Comparison of ENCODE assay signal across 8 mouse cellular contexts in genomic region chr3:86787423-86788123, GRCm38 (mm10).
A peak's percentile ranks its signal among the peaks of the same experiment; 100 is the strongest.
DNase-seq lines count a peak whose midpoint lies in the region; ATAC-seq and TF ChIP-seq lines count a peak whose summit lies in the region.

No protein-coding gene starts in this region.

- peak overlapping the region; percentile 29; the same call in 1 of the 2 replicates for H3K4me2 ChIP-seq in heart, embryonic 11.5 days
- H3K4me2 ChIP-seq in forebrain, embryonic 15.5 days (replicated peaks): no peak overlapping the region
- H3K4me2 ChIP-seq in midbrain, embryonic 12.5 days (replicated peaks): no peak overlapping the region

- CTCF ChIA-PET in Patski (lab: Charles Lee): interaction anchor here (0.7 to 3.0 kb wide), 6 partner anchors 10 to 26 kb away, joined by 3 to 11 read pairs (median 8); no protein-coding TSS in a partner anchor

- no peaks in the 10 kb centered on the region for H3K9me3 ChIP-seq in heart, embryonic 11.5 days (replicated peaks; ENCODE audit: control insufficient read depth, low read length)
- no peaks in the 10 kb centered on the region for H3K9me3 ChIP-seq in forebrain, embryonic 15.5 days
- H3K9me3 ChIP-seq in midbrain, embryonic 12.5 days: no peaks in the 10 kb centered on the region

- H3K9ac ChIP-seq in heart, embryonic 11.5 days (ENCODE audit: low read depth, low read length): no peak overlapping the region; the same call in 1 of the 2 replicates
- H3K9ac ChIP-seq in forebrain, embryonic 15.5 days (replicated peaks): no peak overlapping the region
- H3K9ac ChIP-seq in midbrain, embryonic 12.5 days (replicated peaks): 0 out of 2 replicates have a peak overlapping the region, but pooled peaks have one; percentile 11

- peaks cover 24% of the 10 kb centered on the region for H3K4me1 ChIP-seq in heart, embryonic 11.5 days (ENCODE audit: control insufficient read depth, insufficient read depth, low read length)
- H3K4me1 ChIP-seq in forebrain, embryonic 15.5 days: peaks cover 50% of the 10 kb centered on the region
- peaks cover 9% of the 10 kb centered on the region; the same call in 1 of the 2 replicates for H3K4me1 ChIP-seq in midbrain, embryonic 12.5 days

- POLR2A ChIA-PET in Patski (lab: Charles Lee): no interaction called here

- no peak for TF ChIP-seq CTCF in Patski (IDR thresholded peaks at IDR 0.05)

- DNase-seq in heart, postnatal 36 days: no peak
- DNase-seq in Patski (ENCODE audit: low read depth, low spot score): no peak
- DNase-seq in left cerebral cortex, postnatal 14 days (ENCODE audit: low spot score in 2 of 2): no peak
- DNase-seq in adipocyte (ENCODE audit: low spot score): no peak
- no peak for DNase-seq in urinary bladder, postnatal 4 days (ENCODE audit: low spot score in 2 of 2)

- H3K27me3 ChIP-seq in heart, embryonic 11.5 days (ENCODE audit: control insufficient read depth, insufficient read depth, low read length): no peaks in the 10 kb centered on the region
- no peaks in the 10 kb centered on the region for H3K27me3 ChIP-seq in Patski
- H3K27me3 ChIP-seq in forebrain, embryonic 15.5 days: no peaks in the 10 kb centered on the region
- H3K27me3 ChIP-seq in midbrain, embryonic 12.5 days: no peaks in the 10 kb centered on the region

- peak overlapping the region; percentile 69; the same call in 1 of the 2 replicates for H3K27ac ChIP-seq in heart, embryonic 11.5 days (ENCODE audit: low read depth, low read length)
- peak overlapping the region; percentile 58 for H3K27ac ChIP-seq in forebrain, embryonic 15.5 days (replicated peaks)
- H3K27ac ChIP-seq in midbrain, embryonic 12.5 days (replicated peaks): 0 out of 2 replicates have a peak overlapping the region, but pooled peaks have one; percentile 1

- intact Hi-C loops in heart, postnatal 36 days (cut with DNase I): loop anchor here (1.0 kb wide), 2 partner anchors 25 to 189 kb away; no protein-coding TSS in a partner anchor
- intact Hi-C loops in left cerebral cortex, postnatal 14 days (cut with DNase I): loop anchor here (1.0 to 5.0 kb wide), 2 partner anchors 130 to 188 kb away; no protein-coding TSS in a partner anchor

- H3K36me3 ChIP-seq in heart, embryonic 11.5 days (ENCODE audit: control insufficient read depth, insufficient read depth, low read length): no peaks in the 10 kb centered on the region
- peaks cover 27% of the 10 kb centered on the region for H3K36me3 ChIP-seq in forebrain, embryonic 15.5 days
- H3K36me3 ChIP-seq in midbrain, embryonic 12.5 days: peaks cover 58% of the 10 kb centered on the region

- in situ Hi-C loops in Patski (cut with MboI; ENCODE audit: low pct_unique_long_range_greater_than_20kb): no loop called here

- H3K4me3 ChIP-seq in heart, embryonic 11.5 days (ENCODE audit: low read depth, low read length): no peak overlapping the region
- H3K4me3 ChIP-seq in forebrain, embryonic 15.5 days: no peak overlapping the region
- H3K4me3 ChIP-seq in midbrain, embryonic 12.5 days: no peak overlapping the region

- ATAC-seq in heart, embryonic 11.5 days (replicated peaks; ENCODE audit: insufficient number of reproducible peaks, low FRiP score, low TSS enrichment): no peak
- peak; percentile 70 for ATAC-seq in Patski
- ATAC-seq in forebrain, embryonic 15.5 days (replicated peaks): peak; percentile 14; the same call in 1 of the 2 replicates
- ATAC-seq in midbrain, embryonic 12.5 days (ENCODE audit: low FRiP score, low read depth): no peak

- WGBS in heart, embryonic 11.5 days (ENCODE audit: insufficient replicate concordance): 64% methylated on average over 10 of the region's 10 CpGs
- 79% methylated on average over 10 of the region's 10 CpGs for WGBS in forebrain, embryonic 15.5 days
- WGBS in midbrain, embryonic 12.5 days: 87% methylated on average over 10 of the region's 10 CpGs

Comparison
In these comparisons a context has a peak if more than half of its experiments do, and no peak if none do; other contexts are left out.
1. ATAC-seq: peak in Patski (single experiment) and forebrain, embryonic 15.5 days (single experiment); none in heart, embryonic 11.5 days (single experiment) and midbrain, embryonic 12.5 days (single experiment).
2. H3K27ac ChIP-seq: peak in every context shown above with its lines; median percentile 69 in heart, embryonic 11.5 days; 58 in forebrain, embryonic 15.5 days; 1 in midbrain, embryonic 12.5 days.